Mouse (Mus musculus) mouse trophoblast stem cell (cell line): Measurements from ENCODE around the gene Stxbp1.

Experiments
- in situ Hi-C, 2 experiments: fragments of 300-500 bp; cut with MseI, MboI; formaldehyde crosslinking; loops; 2 replicates in 1 of 2; 3 replicates in 1 of 2; pipeline ENCODE4 v1.15.1; 2025

Gene Stxbp1

DNA sequence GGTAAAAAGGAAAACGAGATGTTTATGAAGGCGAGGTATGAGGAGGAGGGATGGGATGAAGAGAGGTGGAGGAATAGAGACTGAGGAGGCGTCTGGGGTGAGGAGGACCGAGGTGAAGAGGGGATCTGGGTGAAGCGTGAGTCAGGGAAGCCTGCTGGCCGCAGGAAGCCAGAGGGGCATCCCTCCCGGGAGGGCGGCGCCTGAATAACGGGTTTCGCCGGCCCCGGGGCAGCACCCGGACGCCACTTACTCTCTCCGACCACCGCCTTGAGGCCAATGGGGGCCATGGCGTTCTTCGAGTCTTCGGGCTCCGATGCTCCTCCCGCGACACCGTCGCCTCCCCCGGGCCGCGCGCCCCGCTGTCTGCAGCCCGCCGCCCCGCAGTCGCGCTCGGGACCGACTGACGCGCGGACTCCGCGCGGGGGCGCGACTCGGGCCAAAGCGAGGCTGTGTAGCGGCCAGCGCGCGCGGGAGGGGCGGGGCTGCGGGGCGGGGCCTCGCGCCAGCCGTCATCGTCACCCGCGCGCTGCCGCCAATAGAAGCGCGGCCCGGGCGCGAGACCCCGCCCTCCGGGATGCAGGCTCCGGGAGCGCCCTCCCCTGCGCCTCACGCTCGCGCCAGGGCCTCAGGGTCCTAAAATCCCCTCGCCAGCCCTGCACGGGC is at the start of gene Stxbp1:
TSS of gene Stxbp1 (minus strand) at position 441 of the 663 bp plus-strand sequence.
- in situ Hi-C loops: loop anchor here in 1 of 2 experiments (10.0 kb wide), 1 partner anchor 52 kb away; no protein-coding TSS in a partner anchor

DNA sequence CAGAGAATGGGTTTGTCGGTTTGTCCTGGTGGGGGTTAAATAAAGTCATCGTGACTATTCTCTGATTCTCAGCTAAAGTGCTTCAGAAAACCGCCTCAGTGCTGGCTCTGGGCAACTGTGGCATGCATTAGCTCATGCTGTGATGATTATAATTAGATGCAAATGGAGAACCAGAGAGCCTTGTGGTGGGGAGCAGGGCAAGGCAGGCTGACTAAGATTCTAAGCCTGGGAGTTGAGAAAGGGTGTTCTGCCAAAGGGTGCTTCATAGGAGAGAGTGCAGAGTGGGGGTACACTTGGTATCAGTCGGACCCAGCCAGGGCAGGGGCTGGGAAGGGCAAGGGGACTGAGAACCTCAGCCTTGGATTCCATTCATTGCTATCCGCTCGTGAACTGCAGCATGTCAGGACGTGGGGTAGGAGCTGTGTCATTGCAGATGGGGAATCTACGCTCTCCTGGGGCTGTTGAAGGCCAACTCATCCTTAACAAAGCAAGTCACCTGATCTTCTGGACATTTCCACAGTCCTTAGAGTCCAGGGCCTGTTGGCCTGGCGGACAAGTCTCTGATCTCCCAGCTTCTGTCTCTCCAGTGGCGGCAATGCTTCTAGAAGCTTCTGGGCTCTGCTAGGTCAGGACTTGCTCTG is 49.6 kb upstream of the Stxbp1 start:
- in situ Hi-C loops: no loop called here

DNA sequence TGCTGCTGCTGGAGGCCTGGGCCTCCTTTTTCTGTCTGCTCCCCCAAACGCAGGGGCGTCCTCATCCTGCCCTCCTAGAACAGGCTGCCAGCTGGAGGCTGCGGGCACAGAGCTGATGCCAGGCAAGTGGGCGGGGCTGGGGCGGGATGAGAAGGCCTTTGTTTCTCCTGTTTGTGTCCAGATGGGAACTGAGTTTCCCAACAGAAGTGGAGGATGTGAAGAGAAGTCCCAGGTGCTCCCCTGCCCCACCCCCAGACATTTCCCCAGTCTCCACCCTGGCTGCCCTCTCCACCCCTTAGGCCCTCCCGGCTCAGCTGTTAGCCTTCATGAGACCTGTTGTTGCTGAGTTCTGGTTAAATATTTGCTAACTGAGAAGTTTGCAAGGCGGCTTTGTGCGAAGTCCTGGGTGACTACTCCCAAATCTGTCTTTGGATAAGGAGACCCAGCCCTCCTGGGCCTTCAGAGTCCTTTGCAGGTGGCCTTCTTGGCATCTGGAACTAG is 48.6 kb upstream of the Stxbp1 start:
- in situ Hi-C loops: no loop called here

DNA sequence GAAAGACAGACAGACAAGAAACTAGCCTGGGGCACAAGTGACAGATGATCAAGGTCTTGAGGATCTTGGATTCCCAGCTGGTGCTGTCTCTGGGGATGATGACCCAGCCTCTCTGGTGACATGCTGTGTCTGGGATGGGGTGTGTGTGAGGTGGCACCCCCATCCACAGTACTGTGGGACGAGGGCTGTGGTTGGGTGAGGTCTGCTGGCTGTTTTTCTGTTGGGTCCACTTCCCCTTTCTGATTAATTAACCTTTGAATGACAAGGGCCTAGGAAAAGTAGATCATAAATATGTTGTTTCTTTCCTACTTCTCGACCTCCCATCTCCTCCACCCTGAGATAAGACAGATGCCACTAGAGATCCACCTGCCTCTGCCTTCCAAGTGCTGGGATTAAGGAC is 47.1 kb upstream of the Stxbp1 start:
- in situ Hi-C loops: no loop called here

DNA sequence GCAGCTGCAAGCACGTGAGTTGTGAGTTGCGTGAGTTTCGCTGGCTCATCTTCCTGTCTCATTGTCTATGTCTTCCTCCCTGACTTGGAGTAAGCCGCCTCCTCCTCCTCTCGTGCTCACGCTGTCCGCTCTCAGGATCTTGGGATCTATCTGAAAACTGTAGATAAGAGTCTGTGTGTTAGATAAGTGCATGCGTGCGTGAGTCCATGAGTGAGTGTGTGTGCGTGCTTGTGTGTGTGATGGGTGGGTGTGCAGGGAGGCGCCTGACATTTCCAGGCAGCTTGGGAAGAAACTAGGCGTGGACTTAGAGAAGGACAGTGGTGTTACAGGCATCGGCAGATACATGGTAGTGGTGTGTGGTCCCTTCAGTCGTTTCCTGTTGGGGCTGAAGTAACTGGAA is 45.4 kb upstream of the Stxbp1 start:
- in situ Hi-C loops: no loop called here

DNA sequence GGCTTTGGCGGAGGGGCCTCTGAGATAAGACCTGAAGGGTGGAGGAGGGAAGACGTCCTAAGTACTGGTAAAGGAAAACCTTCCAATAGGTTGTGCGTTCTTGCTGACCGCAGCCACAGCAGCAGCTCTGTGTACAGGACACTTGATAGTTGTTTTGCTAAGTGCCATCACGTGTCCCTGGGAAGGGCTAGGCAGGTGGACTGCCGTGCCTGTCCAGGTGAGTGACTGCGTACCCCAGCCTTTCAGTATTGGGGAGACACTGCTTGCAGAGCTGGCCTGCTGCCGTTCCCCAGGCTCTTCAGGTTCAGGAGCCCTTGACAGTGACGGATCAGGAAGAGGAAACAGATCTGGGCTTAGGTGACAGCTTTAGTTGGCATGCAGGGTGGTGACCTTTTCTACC is 44.2 kb upstream of the Stxbp1 start:
- in situ Hi-C loops: no loop called here

DNA sequence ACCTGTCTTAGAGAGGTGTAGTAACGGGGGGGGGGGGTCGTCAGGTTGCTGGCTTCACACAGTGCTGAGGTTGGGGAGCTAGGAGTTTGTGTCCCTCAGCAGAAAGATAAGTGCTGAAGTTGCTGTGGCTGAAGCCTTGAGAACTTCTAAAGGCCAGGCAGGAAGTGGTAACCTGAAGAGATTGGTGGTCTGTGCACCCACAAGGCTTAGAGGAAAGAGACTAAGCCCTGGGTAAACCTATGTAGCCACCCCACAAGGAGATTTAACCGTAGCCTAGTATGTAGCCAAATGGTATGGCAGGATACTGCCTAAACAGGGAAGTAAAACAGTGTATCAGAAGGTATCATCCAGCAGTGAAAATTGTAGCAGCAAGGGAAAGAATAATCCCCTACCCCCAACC is 43.2 kb upstream of the Stxbp1 start:
- in situ Hi-C loops: no loop called here

DNA sequence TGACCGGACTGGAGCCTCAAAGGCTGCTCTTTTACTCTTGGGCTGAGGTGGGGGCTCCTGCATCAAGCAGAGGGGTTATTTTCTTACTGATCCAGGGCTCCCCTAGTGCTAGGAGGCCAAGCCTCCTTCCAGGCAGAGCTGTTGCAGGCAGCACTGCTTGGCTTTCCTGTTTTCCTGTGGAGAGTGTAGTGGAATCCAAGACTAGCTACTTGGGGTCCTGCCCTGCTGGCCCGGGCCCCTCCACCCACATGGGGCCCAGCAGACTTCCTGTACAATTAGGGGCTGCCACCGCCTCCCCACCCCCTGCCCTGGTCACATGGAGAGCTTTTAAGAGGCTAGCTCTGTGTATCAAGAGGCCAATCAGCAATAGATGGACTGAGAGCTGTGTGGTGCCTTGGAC is 41.5 kb upstream of the Stxbp1 start:
- in situ Hi-C loops: no loop called here

DNA sequence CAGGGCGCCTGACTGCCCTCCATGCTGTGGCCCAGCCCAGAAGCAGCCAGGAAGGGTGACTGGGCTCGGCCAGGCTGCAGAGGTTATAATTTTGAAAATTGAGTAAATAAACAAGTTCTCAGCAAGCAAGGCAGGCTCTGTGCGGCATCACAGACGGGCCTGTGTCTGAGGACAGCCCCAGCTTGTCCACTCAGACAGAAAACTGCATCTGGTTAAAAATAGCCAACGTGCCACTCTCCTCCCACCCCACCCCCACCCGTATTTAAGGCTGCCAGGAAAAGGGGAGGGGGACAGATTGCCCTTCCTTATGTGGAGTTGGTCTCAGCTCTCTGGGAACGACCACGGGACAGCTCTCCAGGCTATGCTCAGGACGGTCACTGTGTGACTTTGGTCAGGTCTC is 41.0 kb upstream of the Stxbp1 start:
- in situ Hi-C loops: no loop called here

DNA sequence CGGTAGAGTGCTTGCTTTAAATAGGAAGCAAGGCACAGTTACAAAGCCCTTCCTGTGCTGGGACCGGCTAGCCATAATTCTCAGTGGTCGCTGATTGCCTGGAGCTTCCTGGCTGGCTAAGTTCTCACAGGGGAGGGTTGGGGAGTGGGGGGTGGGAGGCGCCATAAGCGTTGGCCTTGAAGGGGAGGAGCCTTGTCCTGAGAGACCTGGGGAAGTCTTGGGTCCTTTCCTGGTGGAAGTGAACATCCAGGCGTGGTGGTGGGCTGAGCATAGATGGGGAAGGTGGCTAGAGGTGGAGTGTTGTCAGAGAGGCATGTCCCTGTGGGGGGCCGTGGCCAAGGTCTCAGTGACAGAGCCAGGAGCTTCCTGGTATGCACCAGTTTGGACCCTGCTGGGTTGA is 37.7 kb upstream of the Stxbp1 start:
- in situ Hi-C loops: no loop called here

DNA sequence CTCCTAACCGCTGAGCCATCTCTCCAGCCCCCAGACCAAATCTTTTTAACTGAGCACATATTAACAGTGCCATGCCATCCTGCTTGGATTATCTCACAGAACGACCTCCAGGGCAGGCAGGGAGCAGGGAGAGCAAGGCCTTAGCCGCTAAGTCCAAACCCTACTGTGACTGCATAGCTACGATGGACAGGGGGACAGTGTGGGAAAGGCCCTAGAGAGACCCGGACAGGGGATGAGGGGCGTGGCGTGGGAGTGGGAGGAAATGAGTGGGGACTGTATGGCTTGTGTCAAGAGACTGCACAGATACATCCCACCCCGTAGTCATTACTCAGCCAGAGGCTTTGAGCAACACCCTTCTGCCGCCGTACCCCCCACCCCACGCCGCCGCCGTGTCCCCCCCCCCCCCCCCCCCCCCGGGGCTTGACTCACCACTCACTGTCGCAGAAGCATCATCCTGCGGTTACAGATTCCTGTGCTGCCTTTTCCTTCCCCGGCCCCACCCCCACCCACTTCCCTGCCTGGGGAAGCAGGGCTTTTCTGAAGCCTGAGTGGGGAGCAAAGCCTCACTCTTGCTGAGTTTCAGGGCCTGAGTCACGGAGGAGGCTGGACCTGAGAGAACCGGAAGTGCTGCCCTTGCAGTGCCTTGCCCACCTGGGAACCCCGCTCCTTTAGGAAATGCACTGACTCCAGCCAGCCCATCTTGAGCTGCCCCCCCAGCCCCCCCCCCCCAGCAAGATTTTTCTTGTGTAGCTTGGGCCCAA is 35.4 kb upstream of the Stxbp1 start:
- in situ Hi-C loops: no loop called here

DNA sequence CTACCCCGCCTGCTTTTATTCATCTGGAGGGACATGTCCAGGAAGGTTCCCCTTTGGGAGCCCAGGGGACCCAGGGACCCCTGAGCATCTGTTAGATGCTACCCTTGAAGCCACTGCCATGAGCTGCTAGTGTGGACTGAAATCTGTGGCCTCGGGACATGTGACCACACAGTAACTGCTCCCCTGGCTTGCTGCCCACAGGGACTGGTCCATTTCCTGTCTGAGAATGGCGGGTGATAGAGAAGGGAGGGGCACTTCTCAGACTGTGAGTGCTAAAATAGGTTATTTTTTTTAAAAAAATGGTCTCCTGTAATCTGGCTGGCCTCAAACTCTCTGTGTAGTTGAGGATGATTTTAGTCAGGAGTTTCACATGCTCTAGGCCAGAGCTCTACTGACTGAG is 34.7 kb upstream of the Stxbp1 start:
- in situ Hi-C loops: no loop called here

DNA sequence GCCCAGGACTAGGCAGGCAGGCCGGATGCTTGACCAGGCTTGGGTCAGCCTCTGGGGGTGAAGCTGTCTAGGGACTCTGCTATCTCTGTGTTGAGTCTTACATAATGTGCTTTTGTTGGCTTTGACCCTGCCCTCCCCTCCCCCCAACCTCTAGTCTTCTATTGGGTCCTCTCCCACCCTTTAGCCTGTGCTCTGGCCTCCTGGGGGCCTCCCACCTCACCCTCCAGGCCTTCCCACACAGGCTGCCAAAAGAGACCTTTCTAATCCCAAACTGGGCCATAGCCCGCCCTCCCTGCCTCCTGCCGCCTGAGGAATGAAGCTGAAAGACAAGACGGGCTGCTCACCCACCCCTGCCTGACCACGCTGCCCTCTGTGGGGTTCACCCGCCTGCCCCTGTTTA is 34.0 kb upstream of the Stxbp1 start:
- in situ Hi-C loops: no loop called here

DNA sequence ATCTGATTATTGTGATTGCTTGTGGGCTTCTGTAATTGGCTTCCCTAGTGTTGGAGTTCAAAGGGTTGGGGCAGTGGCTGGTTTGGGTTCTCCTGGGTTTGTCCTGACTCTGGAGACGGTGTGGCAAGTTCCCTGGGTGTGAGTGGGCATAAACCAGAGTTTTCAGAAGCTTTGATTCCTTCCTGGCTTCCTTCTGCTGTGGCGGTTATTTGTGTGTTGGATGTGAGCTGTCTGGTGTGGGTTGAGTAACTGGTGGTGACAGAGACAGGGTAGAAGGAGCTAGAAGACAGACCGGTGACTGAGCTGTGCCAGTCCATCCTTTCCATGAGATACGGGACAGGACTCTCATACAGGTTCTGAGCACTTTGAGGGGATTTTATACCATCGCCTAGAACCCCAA is 32.5 kb upstream of the Stxbp1 start:
- in situ Hi-C loops: no loop called here

DNA sequence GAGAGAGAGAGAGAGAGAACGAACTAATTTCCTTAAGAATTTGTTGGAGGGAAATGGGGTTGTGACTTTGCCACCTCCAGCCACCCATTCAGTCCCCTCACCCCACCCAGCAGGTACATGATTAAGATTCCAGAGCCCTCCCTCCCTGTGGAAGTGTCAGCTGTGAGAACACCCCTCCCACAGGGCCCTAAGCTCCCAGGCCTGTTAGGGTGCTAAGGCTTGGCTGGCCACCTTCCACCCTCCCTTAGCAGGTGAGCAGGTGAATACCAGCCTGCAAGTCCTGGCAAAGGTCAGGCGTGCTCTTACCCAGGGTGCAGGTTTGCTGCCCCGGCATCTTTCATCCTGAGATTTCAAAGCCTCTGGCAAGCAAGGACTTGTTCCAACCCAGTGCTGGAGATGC is 31.4 kb upstream of the Stxbp1 start:
- in situ Hi-C loops: no loop called here

DNA sequence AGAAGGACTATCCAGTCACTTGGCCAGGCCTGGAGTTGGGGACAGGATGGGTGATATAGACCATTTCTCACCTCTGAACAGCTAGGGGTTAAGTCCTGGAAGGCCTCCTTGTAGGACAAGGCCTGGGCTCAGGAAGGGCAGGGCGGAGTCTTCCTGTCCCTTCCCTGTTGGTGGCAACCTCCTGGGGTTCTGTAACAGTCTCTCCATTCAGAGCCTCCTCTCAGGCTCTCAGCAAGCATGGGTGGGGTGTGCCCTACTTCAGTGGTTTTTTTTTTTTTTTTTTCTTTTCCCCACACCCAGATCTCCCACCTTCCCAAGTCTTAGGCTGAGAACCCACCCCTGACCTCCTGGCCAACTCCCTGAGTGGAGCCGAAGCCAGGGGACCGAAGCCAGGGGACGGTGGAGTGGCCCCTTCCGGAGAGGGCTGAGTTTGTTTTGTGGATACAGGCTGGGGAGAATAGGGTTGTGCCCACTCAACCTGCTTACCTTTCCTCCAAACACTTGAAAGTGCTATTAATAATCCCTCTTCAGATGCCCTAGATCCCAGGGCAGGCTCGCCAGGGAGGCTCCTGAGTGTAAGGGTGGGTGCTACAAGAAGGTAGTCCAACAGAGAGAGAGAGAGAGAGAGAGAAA is 30.8 kb upstream of the Stxbp1 start:
- in situ Hi-C loops: no loop called here

DNA sequence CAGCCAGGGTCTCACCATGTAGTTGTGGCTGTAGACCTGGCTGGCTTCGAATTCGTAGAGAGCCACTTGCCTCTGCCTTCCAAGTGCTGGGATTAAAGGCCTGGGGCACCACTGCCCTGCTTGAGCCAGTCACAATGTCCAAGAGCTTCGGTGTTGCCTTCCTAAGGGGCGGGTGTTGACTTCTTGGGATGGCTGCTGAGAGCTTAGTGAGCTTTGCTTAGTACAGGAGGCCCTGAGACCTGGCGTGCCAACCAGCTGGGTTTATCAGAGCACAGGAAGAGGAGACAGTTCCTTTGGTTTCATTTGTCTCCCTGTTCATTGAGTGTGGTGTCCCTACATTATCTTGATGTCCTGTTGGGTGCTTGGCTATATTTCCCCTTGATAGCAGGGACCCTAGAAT is 30.3 kb upstream of the Stxbp1 start:
- in situ Hi-C loops: no loop called here

DNA sequence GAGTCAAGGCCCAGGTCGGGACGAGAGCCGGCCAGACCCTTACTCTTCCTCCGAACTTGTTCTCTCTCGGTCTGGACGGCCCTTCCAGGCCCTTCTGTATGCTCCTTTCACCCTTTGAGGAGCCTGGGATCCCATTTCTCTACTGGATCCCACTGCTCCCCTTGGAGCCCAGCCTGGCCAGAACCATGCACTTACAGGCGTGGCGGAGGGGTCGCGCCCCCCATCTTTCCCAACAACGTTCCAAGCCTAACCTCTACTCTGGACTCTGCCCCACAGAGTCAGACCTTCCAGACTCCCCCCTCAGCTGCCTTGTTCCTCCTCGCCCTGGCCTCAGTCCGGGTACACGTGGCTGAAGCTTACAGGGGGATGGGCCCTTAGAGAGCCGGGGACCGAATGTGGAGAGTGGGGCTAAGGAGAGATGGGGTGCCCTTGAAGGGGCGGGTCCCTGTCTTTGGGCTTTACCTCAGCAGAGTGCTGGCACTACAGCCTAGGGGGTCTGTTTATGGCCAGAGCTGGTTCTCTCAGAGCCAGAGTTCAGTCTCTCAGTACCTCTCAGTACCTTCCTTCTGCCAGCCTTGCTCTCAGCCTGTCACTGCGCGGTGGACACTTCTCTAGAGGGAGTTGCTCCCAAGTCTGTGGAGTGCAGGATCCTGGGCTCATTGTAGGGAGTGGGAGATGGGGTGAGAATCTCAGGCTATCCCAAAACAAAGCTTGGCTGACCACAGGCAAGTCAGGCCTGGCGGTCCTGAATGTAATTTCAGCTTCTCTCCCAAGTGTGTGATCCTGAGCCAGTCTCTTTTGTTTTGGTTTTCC is 29.7 kb upstream of the Stxbp1 start:
- in situ Hi-C loops: no loop called here

DNA sequence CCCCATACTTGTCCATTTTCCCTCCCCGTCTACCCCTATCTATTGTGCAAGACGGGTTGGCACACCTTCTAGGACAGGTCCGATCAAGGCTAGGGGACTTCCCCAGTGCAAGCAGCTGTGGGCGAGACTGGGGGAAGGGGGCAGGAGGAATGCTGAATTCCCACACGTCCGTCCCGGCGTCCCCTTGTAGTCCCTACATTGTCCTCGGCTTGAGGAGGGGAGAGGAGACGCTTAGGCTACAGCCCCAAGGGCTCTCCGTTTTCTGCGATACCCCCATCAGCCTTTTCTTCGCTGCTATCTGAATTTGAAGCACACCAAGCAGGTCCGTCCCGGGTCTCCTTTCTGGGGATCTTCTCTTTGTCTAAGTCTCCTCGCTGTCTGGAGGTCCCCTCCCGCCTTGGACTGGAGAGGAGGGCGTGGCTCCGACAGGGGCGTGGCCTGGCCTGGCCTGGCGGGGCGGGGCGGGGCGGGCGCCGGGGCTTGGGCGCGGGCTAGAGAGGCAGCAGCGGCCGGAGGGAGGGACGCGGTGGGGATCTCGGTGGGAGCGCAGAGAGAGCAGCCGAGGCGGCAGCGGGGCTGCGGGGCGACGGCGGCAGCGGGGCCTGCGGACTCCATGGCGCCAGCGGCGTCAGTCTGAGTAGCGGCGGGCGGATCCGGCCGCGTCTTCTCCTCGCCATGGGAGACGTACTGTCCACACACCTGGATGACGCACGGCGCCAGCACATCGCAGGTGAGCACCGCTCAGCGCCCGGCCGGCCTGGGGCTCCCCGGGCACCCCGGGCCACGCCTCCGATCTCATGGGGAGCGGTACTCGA is 28.8 kb upstream of the Stxbp1 start, which contains the start of gene Fam129b:
TSS of gene Fam129b (plus strand) at position 440 of the 815 bp plus-strand sequence.
- in situ Hi-C loops: no loop called here

DNA sequence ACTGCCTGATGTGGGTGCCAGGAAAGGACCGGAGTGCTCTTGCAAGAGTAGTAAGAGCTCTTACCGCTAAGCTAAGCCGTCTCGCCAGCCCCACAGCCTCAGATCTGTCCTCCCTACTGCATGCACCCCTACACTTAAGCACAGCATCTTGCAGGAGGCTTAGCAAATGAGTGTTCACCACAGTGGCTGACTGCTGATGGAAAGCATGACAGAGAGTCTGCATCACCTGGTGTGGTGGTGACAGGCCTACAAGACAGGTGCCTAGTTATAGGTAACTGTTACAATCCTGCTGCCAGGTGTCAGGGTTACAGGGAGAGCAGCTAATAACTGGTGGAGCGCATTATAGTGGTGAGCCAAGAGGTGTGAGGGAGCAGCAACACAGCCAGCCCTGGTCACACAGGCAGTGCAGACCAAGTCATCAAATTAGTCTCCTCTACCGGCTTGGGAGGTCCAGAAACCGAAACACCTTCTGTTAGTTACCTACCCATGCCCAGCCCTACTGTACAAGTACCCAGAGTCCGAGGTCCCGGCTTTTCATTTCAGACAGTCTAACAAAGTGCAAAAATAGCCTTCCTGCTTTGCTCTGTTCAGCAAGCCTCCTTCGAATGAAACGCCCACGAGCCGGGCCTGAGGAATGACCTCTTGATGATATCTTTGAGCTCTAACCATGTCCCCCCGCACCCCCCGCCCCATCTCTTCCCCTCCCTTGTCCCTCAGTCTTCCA is 28.1 kb upstream of the Stxbp1 start:
- in situ Hi-C loops: no loop called here
